Mouse (Mus musculus) heart, embryonic 11.5 days (tissue): ENCODE results near the gene Sfta2. TPM values are rescaled to one million over a fixed set of nuclear protein-coding genes. Genes with fewer than 3 reads are reported as not detected.

Experiments used
- ATAC-seq: fragments of 200-750 bp; cut with Nextera tagmentation; replicated peaks from 2 replicates; pipeline ENCODE4 v1.8.0; 2017; ENCODE audit warnings: moderate library complexity; ENCODE audit not compliant: insufficient number of reproducible peaks, low FRiP score, low TSS enrichment
- H3K27ac ChIP-seq: fragments of 300-500 bp; sonication (generic); 2 replicates; pipeline ENCODE4 v1.5.1; 2014; ENCODE audit warnings: mild to moderate bottlenecking, low read depth, low read length
- H3K27me3 ChIP-seq: fragments of 300-500 bp; sonication (generic); 2 replicates; pipeline ENCODE4 v1.6.1; 2014; ENCODE audit warnings: mild to moderate bottlenecking, low read length, mixed read lengths; ENCODE audit not compliant: control insufficient read depth, insufficient read depth
- H3K36me3 ChIP-seq: fragments of 300-500 bp; sonication (generic); 2 replicates; pipeline ENCODE4 v1.6.1; 2014; ENCODE audit warnings: mild to moderate bottlenecking, low read length, moderate library complexity, mixed read lengths; ENCODE audit not compliant: control insufficient read depth, insufficient read depth
- H3K4me1 ChIP-seq: fragments of 300-500 bp; sonication (generic); 2 replicates; pipeline ENCODE4 v1.6.1; 2014; ENCODE audit warnings: low read length; ENCODE audit not compliant: control insufficient read depth, insufficient read depth
- H3K4me2 ChIP-seq: fragments of 300-500 bp; sonication (generic); 2 replicates; pipeline ENCODE4 v1.6.1; 2014; ENCODE audit warnings: mild to moderate bottlenecking, moderate library complexity
- H3K4me3 ChIP-seq: fragments of 300-500 bp; sonication (generic); 2 replicates; pipeline ENCODE4 v1.5.1; 2014; ENCODE audit warnings: low read depth, low read length
- H3K9ac ChIP-seq: fragments of 300-500 bp; sonication (generic); 2 replicates; pipeline ENCODE4 v1.6.1; 2014; ENCODE audit warnings: mild to moderate bottlenecking, low read depth, low read length, moderate library complexity
- H3K9me3 ChIP-seq: fragments of 300-500 bp; sonication (generic); replicated peaks from 2 replicates; pipeline ENCODE4 v1.6.1; 2016; ENCODE audit warnings: low read length; ENCODE audit not compliant: control insufficient read depth
- WGBS: fragments of 180-500 bp; shearing (Covaris S2); extraction: QIAGEN DNeasy Blood & Tissue Kit; methylation state at CpG from one replicate; pipeline ENCODE4 v1.1.7; 2014; ENCODE audit not compliant: insufficient replicate concordance; 5-methylcytosine and 5-hydroxymethylcytosine counted together
- polyA plus RNA-seq: library from polyadenylated mRNA; unstranded; fragments of >200 nt; fragmentation: Nextera tagmentation; extraction: Ambion mirVana; gene quantifications from 2 replicates; pipeline ENCODE4 v1.2.1, GENCODE M21; 2014

The Sfta2 gene
- polyA plus RNA-seq, 1 experiment from 2014 or later: not detected

DNA sequence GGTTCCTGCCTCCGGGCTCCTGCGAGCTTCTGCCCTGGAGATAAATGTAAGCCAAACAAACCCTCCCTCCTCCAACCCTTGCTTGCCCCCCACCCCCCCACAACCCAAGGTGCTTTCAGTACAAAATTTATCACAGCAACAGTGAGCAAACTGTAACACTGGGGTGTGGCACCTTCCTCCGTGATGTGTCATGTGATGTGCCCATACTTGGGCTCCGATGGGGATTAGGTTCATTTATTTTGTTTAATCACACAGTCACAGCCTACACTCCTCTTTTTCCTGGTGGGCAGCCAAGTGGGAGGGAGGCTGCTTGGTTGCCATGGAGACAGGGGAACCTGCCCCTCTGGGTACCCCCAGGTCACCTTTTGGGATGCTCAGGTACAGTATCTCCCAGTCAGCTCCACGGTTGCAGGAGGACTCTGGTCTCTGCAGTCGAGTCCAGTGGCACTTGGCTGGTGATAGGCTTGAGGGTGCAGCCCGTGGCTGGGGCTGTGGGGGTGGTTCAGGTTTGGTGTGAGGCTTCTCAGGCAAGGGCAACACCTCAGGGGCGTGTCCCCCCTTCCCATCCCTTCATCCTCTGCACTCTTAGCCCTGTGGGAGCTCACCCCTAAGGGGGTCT lies 496 bp downstream of the Sfta2 start:
- Histone ChIP-seq H3K27me3 (no peaks in the 10 kb centered on the region), H3K4me1 (no peaks in the 10 kb centered on the region), H3K36me3 (no peaks in the 10 kb centered on the region), H3K4me3 (no peak overlapping the region), H3K9me3 (no peaks in the 10 kb centered on the region), H3K4me2 (no peak overlapping the region), H3K9ac (no peak overlapping the region), H3K27ac (no peak overlapping the region)
- ATAC-seq: 0 out of 2 replicates have a peak, but pooled peaks have one; percentile 18
- WGBS: 46% methylated on average over 8 of the region's 8 CpGs

DNA sequence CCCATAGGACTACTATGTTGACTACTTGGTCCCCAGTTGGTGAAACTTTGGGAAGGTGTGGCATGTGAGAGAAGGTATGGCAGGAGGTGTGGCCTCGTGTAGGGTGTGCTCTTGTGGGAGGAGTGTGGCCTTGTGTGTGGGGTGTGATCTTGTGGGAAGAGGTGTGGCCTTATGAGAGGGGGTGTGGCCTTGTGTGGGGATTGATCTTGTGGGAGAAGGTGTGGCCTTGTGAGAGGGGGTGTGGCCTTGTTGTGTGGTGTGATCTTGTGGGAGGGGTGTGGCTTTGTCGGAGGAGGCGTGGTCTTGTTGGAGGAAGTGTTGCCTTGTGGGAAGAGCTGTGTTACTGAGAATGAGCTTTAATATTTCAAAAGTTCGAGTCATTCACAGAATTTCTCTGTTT lies 15.8 kb downstream of the Sfta2 start:
- WGBS: 60% methylated on average over 4 of the region's 4 CpGs
- ATAC-seq: no peak
- Histone ChIP-seq H3K36me3 (no peaks in the 10 kb centered on the region), H3K9ac (no peak overlapping the region), H3K4me3 (no peak overlapping the region), H3K4me2 (no peak overlapping the region), H3K9me3 (no peaks in the 10 kb centered on the region), H3K27ac (no peak overlapping the region), H3K27me3 (0 out of 2 replicates have a peak, but pooled peaks cover 3% of the 10 kb centered on the region), H3K4me1 (no peaks in the 10 kb centered on the region)

DNA sequence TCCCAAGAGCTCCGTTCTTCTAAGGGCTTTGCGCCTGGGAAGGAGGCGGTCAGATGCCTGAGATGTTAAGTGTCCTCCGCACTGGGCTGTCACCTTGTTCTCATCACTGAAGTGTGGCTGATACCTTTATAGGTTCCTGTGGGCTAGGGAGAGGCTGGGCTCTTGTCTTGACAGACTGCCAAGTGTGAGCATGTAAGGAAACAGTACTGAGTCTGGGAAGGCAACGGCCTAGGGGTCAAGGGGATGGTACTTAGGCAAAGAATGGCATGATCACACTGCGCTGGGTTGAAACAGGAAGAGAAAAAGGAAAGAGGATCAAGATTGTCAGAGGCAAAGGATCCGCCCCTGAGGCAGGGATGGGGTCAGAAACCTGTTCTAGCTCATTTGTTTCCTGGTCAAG lies 25.2 kb downstream of the Sfta2 start, which contains the start of gene Gm9573:
Gm9573 (minus strand) TSS at position 101 of the 400 bp plus-strand sequence.
- H3K9ac ChIP-seq: no peak within 1 kb of the TSS
- no peak within 1 kb of the TSS for H3K27ac ChIP-seq
- no peak for ATAC-seq
- no peaks in the 10 kb centered on the region for H3K27me3 ChIP-seq
- no peaks in the 10 kb centered on the region for H3K4me1 ChIP-seq
- H3K4me3 ChIP-seq: no peak within 1 kb of the TSS
- no peaks in the 10 kb centered on the region for H3K9me3 ChIP-seq
- WGBS: 69% methylated on average over 7 of the region's 7 CpGs
- no peaks in the 10 kb centered on the region for H3K36me3 ChIP-seq
- H3K4me2 ChIP-seq: no peak within 1 kb of the TSS

DNA sequence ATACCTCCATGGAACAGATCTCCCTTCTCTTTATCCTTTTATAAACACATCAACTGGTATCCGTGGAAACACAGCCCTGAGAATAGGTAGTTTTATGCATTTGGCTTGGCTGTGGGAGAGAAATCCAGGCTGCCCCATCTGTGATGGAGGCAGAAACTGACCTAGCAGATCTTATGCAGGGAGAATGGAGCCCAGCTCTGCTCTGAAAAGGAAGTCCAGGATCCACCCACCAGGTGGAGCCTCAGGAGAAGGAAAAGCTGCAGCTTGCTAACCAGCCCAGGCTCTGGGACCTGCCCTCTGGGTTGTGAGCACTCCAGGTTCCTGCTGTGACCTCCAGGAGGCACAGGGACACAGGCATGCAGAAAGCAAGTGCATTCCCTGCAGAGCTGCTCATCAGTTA lies 32.6 kb downstream of the Sfta2 start:
- 15% methylated on average over 1 of the region's 1 CpGs for WGBS
- no peak for ATAC-seq
- no peak overlapping the region for H3K9ac ChIP-seq

DNA sequence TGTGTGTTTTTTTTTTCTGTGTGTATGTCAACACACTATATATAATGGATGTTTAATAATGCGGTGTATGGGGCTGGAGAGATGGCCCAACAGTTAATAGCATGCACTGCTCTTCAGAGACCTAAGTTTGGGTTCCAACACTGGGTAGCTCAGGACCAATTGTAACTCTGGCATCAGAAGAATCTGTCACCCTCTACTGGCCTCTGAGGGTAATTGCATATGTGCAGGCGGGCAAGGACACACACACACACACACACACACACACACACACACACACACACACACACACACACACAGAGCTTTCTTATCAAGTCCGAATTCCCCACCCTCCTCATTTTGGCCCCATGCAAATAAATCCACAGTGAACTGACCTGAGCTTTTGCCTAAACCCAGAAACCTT lies 33.9 kb downstream of the Sfta2 start:
- no peaks in the 10 kb centered on the region for H3K36me3 ChIP-seq
- no peak overlapping the region for H3K4me3 ChIP-seq
- no peaks in the 10 kb centered on the region for H3K9me3 ChIP-seq
- H3K9ac ChIP-seq: no peak overlapping the region
- H3K4me1 ChIP-seq: peaks cover 10% of the 10 kb centered on the region; the same call in 1 of the 2 replicates
- H3K27me3 ChIP-seq: peaks cover 3% of the 10 kb centered on the region
- 75% methylated on average over 3 of the region's 3 CpGs for WGBS
- H3K27ac ChIP-seq: no peak overlapping the region
- ATAC-seq: no peak
- H3K4me2 ChIP-seq: no peak overlapping the region

More for the DNA sequence above, 32.6 kb downstream of the Sfta2 start:
- peaks cover 4% of the 10 kb centered on the region; the same call in 1 of the 2 replicates for H3K4me1 ChIP-seq
- H3K27ac ChIP-seq: no peak overlapping the region
- no peak overlapping the region for H3K4me3 ChIP-seq
- H3K27me3 ChIP-seq: peaks cover 3% of the 10 kb centered on the region
- H3K4me2 ChIP-seq: no peak overlapping the region
- H3K36me3 ChIP-seq: no peaks in the 10 kb centered on the region
- H3K9me3 ChIP-seq: no peaks in the 10 kb centered on the region

DNA sequence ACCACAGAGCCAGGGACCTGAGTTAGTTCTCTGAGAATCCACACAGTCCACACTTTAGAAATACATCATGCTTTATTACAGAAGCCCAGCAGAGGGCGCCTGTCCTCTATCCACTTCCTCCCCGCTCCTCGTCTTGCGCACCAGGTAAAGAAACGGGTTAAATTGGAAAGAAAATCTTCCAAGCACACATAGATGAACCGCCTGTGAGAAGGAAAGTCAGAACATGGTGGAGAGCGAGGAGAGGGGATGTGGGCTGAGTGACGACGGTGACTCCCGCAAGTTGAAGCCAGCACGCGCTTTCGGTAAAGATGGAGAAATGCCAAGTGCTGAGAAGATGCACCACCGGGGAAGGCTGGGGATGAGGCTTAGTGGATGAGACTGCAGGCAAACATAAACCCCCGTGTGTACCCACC lies 34.4 kb downstream of the Sfta2 start:
- no peaks in the 10 kb centered on the region for H3K36me3 ChIP-seq
- peaks cover 10% of the 10 kb centered on the region; the same call in 1 of the 2 replicates for H3K4me1 ChIP-seq
- H3K4me2 ChIP-seq: peak overlapping the region; percentile 71
- no peaks in the 10 kb centered on the region for H3K9me3 ChIP-seq
- H3K9ac ChIP-seq: 0 out of 2 replicates have a peak overlapping the region, but pooled peaks have one; percentile 43
- no peak for ATAC-seq
- WGBS: 3% methylated on average over 15 of the region's 15 CpGs
- H3K4me3 ChIP-seq: peak overlapping the region; percentile 37
- peaks cover 3% of the 10 kb centered on the region for H3K27me3 ChIP-seq
- H3K27ac ChIP-seq: 0 out of 2 replicates have a peak overlapping the region, but pooled peaks have one; percentile 10

DNA sequence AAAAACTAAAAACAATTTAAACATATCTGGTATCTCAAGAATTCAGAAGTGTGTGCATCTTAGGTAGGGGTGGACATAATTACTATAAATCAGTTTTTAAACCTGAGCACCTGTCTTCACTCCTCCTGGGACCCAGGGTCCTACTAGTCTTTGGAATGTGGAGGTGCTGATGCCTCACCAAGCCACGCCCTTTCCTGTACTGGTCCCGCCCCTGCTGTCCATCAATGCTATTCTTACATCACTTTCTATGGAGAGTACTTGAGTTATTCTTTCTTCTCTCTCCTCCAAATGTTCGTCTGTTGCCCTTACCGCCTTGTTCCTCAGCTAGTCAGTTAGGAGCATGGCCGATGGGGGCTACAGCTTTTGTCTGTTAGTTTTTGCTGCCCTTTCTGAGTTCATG lies 35.0 kb downstream of the Sfta2 start:
- Histone ChIP-seq H3K27me3 (peaks cover 4% of the 10 kb centered on the region), H3K9ac (no peak overlapping the region), H3K4me3 (no peak overlapping the region), H3K4me2 (no peak overlapping the region), H3K4me1 (peaks cover 10% of the 10 kb centered on the region; the same call in 1 of the 2 replicates), H3K36me3 (no peaks in the 10 kb centered on the region), H3K9me3 (no peaks in the 10 kb centered on the region), H3K27ac (no peak overlapping the region)
- WGBS: 32% methylated on average over 5 of the region's 5 CpGs
- ATAC-seq: no peak

DNA sequence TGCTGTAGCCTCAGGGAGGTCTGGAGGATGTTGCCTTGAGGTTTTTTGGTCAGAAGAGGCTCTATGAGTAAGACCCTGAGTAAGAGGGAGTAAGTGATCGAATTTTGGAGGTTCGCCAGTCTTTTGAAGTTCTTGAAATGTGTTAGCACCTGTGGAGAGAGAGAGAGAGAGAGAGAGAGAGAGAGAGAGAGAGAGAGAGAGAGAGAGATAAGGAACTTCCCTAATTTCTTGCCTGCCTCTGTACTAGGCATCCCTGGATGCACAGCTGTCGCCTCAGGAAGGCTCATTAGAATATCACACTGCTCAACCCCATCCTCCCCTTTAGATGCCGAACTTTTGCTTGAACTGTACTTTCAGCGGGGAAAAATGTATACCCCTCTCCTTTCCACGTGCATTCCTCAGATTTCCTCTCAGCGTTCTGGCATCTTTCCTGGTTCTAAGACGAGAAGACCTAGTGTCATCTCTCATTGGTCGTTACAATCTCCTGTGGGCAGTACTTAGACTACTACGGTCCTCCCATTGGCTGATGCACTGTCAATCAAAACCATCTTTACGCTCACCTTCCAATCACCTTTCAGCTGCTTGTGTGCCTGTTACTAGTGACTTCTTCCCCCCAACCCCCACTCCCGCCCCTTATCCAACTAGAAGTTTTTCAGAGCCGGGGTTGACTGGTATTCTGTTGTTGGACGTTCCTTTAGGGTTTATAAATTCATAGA lies 37.3 kb downstream of the Sfta2 start:
- Histone ChIP-seq H3K27ac (no peak overlapping the region), H3K27me3 (peaks cover 16% of the 10 kb centered on the region), H3K9me3 (no peaks in the 10 kb centered on the region), H3K9ac (no peak overlapping the region), H3K36me3 (no peaks in the 10 kb centered on the region), H3K4me3 (no peak overlapping the region), H3K4me1 (peaks cover 10% of the 10 kb centered on the region; the same call in 1 of the 2 replicates), H3K4me2 (peak overlapping the region; percentile 50)
- ATAC-seq: peak; percentile 77
- WGBS: 19% methylated on average over 14 of the region's 14 CpGs
